Mouse (Mus musculus) neural tube, embryonic 10.5 days (tissue): Measurements from ENCODE around the gene Fezf2.

Experiments
- DNase-seq: peaks from one replicate; pipeline ENCODE4 v3.0.0-alpha.2; 2017; ENCODE audit warnings: low spot score; ENCODE audit errors: extremely low spot score

Gene Fezf2

DNA sequence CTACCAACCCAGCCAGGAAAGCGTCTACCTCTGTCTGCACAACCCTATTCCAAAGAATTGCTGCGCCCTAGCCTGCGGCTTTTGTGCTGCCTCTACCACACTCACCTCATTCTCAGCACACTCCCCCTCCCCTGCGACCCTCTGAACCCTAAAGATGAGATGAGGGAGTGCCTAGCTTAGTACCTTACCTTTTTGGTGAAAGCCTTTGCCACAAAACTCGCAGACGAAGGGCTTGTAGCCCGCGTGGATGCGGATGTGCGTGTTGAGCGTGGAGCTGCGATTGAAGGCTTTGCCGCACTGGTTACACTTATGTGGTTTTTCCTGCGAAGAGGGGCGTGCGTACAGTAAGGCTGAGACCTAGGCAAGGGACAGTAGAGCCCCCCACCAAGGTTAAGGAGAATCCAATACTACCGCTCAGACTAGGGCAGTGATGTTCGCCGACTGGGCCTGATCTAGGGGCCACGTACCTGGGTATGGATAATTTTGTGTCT, 4.5 kb downstream of the Fezf2 start:
- DNase-seq, result peak; percentile 61

DNA sequence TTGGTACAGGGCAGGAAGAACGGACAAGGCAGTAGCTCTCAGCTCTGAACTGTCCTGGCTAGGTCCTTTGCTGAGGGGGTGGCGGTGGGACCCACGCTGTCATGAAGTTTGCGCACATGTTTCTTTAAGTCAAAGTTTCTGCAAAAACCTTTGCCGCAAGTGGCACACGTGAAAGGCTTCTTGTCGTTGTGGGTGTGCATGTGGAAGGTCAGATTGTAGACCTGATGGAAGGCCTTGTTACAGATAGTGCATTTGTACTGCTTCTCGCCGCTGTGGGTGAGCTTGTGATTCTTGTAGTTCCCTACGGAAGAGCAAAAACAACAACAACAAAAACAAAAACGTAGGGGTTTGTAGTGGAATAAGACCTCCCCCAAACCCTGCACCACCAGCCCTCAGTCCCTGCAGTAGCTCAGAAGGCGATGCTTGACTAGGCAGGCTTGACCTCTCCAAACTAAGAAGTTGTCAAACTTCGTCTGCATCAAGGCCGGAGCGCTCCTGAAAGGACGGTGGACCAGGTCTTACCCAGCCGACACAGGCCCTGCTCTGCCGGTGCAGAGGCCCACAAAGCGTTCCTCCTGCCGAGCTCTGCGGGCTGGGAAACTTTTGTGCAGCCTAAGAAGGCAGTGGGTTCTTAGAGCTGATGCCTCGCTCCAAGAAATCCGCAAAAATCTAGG, 5.4 kb downstream of the Fezf2 start:
- peak; percentile 56 for DNase-seq

- DNase-seq, result peak; percentile 50
Observed at GRCm38 (mm10) chr14:12341789-12342457, 6.1 kb downstream of the Fezf2 start.

DNA sequence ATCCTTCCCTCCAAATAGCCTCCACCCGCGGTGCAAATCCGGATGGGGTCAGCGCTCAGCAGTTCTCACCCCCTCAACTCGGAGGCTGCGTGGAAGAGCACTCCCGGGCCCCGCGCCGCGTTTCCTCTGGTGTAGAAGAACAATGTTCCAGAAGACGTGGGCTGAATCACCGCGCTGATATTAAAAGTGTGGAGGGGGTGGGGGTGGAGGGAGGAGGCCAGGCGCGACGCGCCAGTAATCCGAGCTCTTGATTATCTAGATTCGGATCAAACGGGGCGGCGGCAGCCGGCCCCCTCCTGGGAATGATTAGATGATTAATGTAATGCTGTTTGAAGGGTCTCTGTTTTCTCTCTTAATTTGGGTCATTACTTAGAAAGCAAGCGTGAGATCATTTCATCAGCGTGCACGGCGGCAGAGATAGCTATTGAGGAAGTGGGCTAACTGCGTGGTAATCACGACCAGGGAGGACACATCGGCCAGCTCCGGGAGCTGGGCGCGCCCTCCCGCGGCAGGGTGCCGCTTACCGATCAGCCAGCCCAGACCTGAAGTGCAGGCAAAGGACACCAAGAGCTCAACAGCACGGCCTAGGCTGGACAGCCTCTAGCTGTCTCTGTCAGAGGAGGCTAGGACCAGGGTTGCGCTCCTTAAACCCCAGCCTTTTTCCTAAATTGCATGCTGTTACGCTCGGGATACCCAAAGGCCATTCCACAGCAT, 6.8 kb downstream of the Fezf2 start:
- DNase-seq, result peak; percentile 66

DNA sequence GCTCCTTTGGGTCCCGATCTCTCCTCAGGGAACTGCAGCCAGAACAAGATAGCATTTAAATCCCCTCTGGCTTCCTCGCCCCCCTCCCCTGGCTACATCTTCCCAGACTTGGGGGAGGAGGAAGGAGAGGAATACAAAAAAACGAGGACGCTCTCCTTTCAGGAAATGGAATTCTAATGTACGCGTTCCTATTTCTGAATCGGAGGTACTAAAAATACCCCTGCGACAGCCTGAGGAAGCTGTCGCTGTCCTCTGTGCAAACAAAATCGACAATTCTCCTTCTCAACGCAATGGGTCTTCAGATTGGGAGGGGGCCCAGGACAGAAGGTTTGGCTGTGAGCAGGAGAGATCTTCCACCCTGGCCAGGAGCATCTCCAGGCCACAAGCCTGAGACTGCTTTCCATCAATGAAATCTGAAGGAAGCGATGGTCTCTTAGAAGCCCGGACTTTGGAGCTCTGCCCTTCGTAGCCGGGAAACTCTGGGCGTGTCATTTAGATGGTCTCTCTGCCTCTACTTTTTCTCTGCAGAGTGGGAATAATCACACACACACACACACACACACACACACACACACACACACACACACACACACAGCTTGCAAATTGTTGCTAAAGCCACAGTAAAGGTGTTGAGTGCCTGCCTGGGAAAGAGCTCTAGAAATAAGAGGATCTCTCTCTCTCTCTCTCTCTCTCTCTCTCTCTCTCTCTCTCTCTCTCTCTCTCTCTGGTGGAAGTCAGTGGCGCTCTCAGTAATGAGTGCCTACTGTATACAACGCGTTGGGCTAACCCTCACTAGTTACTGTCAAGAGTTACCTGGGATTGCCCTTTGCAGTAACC, 7.5 kb downstream of the Fezf2 start:
- peak; percentile 39 for DNase-seq

DNA sequence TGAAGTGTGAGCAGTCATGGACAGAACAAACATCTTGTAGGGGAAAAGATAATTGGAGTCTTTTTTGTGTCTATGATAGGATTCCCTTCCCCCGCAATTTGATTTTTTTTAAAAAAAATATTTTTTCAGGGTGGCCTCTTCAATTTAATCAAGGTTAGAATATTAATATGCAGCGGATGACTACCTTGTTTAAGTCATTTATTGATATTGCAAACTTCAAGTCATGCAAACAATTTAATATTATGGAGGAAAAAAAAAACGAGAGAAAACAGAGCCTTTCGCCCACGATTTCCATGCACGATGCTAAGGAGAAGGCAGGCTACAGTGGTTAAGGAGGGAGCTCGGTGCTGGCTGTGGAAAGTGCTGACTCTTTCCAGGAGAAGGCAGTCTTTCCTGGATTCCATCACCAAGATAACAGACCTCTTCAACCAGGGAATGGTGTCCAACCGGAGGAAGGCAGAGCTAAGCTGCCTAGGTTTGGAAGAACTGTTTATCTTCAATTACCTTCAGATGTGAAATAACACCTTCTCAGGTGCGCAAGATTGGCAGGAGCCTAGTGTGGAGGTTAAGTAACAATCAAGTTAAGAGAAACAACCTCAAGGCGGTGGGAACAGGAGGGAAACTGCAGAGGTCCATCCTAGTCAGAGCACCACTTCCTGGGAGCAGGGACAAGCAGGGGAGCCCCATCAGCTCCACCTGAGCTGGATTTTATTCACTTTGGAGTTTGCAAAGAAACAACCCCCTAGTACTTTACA, 9.0 kb downstream of the Fezf2 start:
- peak; percentile 36 for DNase-seq

DNA sequence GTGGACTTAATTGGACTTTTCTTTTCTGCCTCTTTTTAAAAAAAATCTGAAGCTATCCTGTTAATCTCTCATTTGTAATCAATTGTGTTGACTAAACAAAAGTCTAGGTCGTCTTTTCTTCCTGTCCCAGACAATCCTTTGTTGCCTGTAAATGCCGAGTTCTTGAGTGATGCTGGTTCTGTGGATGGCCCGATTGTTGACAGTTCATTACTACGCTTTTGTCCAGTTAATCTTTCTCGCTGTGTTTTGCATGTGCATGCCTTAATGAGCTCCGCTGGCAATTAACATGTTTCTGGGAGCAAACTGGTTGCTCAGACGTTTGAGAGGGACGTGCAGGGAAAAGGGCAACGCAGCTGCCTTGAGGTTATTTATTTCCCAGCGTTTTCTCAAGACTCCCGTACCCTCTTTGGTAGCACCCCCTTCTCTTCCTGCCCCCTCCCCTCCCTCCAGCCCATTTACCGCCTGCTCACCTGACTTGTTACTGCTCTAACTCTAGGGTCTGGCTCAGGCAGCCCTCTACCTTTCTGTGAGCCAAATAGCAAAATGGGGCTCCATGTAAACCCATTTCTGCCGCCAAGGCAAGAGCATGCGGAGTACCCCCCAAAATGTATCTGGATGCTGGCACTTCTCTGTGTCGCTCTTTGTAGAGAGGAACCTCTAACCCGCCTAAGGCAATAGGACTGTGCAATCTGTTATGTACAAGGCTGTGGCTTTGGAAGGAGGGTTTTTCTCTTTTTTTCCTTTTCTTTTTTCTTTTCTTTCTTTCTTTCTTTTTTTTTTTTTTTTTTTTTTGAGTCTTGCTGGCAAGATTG, 9.8 kb downstream of the Fezf2 start:
- DNase-seq, result peak; percentile 34

- no peak for DNase-seq
Observed at GRCm38 (mm10) chr14:12337421-12337997, 10.5 kb downstream of the Fezf2 start.

- no peak for DNase-seq
Observed at GRCm38 (mm10) chr14:12334925-12335324, 13.1 kb downstream of the Fezf2 start.

DNA sequence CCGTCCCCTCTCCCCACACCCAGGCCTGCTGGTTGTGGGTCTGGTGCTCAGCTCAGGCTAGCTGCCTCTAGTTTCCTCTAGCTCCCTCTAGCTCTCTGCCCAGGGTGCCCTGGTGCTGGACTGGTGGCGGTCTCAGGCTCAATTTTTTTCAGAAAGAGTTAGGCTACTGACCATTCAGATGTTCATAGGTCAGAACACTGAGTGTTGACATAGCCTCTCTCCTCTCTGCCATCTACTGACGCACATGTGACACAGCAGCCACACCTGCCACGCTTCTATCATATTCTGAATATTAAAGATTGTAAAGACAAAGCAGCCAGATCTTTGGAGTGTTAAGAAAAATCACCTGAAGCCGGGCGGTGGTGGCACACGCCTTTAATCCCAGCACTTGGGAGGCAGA, 14.4 kb downstream of the Fezf2 start:
- peak; percentile 11 for DNase-seq

- DNase-seq, result no peak
Observed at GRCm38 (mm10) chr14:12303106-12303505, 44.9 kb downstream of the Fezf2 start.

GRCm38 (mm10) chr14:12300677-12301076, 47.3 kb downstream of the Fezf2 start:
- no peak for DNase-seq

GRCm38 (mm10) chr14:12300275-12300674, 47.7 kb downstream of the Fezf2 start:
- DNase-seq, result no peak

DNA sequence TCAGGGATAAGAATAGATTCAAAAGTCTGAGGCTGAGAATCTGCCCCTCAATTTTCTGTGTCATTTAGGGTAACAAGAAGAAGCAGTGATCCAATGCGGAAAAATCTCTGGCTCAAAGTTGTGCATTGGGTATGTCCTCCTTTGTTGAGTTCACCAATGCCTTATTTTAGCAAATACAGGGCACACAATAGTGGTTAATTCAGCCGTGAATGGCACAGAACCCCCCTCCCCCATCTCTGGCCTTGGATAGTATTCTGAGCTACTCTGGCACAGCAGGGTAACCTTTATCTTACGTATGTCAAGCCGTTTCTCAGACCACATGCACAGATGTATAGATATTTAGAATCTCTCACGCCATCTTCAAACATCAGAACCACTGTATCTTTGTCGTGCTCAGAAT, 48.3 kb downstream of the Fezf2 start:
- no peak for DNase-seq

DNA sequence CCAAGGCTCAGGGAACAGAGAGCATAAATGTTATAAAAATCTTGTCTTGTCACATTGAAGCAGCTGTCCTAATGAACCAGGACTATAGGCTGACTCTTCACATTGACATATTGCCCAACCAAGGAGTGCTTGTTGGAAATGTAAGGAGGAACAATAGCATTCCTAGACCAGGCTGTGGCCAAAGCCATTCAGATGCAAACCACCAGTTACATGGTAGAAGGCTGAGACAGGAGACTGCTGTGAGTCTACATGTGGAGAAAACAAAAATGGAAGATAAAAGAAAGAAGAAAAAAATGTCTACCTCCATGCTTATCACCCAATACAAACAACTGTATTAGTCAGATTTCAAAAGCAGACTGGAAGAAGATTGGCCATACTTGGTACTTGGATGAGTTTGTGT, 48.8 kb downstream of the Fezf2 start:
- DNase-seq, result no peak

DNA sequence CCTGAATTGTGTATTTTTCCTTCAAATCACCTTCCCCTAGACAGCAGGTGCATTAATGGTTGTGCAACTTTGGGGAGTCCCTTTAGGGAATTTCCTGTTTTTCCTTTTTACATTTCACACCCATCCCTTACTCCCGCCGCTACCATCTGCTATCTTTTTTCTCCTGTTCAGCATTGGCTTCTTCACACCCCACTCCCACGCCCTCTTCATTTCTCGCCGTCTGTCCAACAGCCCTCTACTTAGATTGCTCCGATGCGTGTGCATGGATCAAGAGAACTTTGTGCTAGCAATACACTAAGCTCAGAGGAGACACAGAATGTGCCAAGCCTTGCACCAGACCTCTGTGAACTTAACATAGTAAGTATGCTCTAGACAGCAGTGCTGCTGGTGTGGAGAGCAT, 51.6 kb downstream of the Fezf2 start:
- no peak for DNase-seq
